Mouse (Mus musculus) heart, embryonic 15.5 days (tissue): ENCODE results near the gene Mrps30. TPM values are rescaled to one million over a fixed set of nuclear protein-coding genes. Genes with fewer than 3 reads are reported as not detected.
"Not testable (repeated sequence)": the region's sequence is repeated elsewhere in the genome, so short reads cannot be mapped to it uniquely, and the experiment has no call there.

Experiments used
- ATAC-seq: fragments of 200-750 bp; cut with Nextera tagmentation; replicated peaks from 2 replicates; pipeline ENCODE4 v1.8.0; 2017; ENCODE audit warnings: low read depth, moderate TSS enrichment; ENCODE audit not compliant: insufficient number of reproducible peaks, insufficient read depth, low FRiP score
- H3K27ac ChIP-seq: fragments of 300-500 bp; sonication (generic); 2 replicates; pipeline ENCODE4 v1.5.1; 2015; ENCODE audit warnings: mild to moderate bottlenecking, inconsistent platforms
- H3K27me3 ChIP-seq: fragments of 300-500 bp; sonication (generic); 2 replicates; pipeline ENCODE4 v1.6.1; 2015; ENCODE audit warnings: inconsistent platforms
- H3K36me3 ChIP-seq: fragments of 300-500 bp; sonication (generic); 2 replicates; pipeline ENCODE4 v1.6.1; 2015; ENCODE audit warnings: mild to moderate bottlenecking, inconsistent platforms
- H3K4me1 ChIP-seq: fragments of 300-500 bp; sonication (generic); replicated peaks from 2 replicates; pipeline ENCODE4 v1.6.1; 2015; ENCODE audit warnings: inconsistent platforms
- H3K4me2 ChIP-seq: fragments of 300-500 bp; sonication (generic); 2 replicates; pipeline ENCODE4 v1.6.1; 2015; ENCODE audit warnings: inconsistent platforms, mild to moderate bottlenecking, moderate library complexity
- H3K4me3 ChIP-seq: fragments of 300-500 bp; sonication (generic); 2 replicates; pipeline ENCODE4 v1.5.1; 2015; ENCODE audit warnings: mild to moderate bottlenecking, inconsistent platforms
- H3K9ac ChIP-seq: fragments of 300-500 bp; sonication (generic); 2 replicates; pipeline ENCODE4 v1.6.1; 2015; ENCODE audit warnings: mild to moderate bottlenecking, inconsistent platforms
- H3K9me3 ChIP-seq: fragments of 300-500 bp; sonication (generic); replicated peaks from 2 replicates; pipeline ENCODE4 v1.6.1; 2016; ENCODE audit warnings: inconsistent platforms
- WGBS: fragments of 180-500 bp; shearing (Covaris S2); methylation state at CpG from one replicate; pipeline ENCODE4 v1.1.7; 2015; ENCODE audit warnings: mixed read lengths; 5-methylcytosine and 5-hydroxymethylcytosine counted together
- polyA plus RNA-seq: library from polyadenylated mRNA; unstranded; fragments of >200 nt; fragmentation: Nextera tagmentation; extraction: Ambion mirVana; gene quantifications from 2 replicates; pipeline ENCODE4 v1.2.1, GENCODE M21; 2015

Mrps30 gene
- polyA plus RNA-seq: 28.4 and 29.7 TPM in 2 replicates

DNA sequence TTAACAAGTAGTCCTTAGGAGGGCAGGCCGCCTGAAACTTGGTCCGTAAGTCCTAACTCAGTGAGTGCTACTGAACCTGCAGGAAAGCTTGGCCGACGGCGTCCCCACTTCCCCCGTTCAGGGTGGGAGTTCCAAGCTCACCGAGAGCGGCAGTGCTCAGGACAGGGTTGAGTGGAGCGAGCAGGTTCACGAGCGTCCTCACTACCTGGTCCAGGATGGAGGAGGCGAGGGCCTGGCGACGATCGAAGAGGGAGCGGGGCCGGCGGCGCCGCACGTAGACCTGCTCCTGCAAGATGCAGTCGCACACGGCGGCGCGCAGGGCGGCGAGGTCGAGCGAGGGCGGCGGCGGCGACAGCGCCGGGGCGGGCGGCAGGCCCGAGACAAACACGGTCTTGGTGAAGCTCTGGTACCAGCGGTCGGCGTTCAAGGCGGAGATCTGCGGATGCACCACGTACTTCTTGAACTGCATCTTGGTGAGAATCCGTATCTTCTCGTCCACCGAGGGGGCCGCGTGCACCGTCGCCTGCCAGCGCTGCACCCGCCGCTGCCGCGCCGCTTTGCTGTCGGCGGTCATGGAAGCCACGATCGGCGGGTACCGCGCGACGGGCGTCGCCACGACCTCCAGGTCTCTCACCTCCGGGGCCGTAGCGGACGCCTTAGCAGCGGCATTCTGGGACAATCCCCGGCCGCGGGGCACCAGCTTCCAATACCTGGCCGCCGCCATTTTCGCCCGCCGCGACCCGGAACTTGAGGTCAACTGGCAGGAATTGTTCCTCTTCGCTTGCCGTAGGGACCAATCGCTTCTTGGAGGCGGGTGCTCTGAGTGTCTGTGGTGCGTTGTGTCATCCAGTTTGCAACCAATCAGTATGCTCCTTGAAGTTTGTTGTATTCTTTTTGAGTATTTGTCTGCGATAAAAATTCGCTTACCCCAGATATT is at the start of gene Mrps30, which contains the start of gene B430218F22Rik:
TSS of gene Mrps30 (minus strand) at position 742 of the 937 bp plus-strand sequence.
TSS of gene B430218F22Rik (plus strand) at position 120 of the 937 bp plus-strand sequence.
- Histone ChIP-seq H3K4me3 (peak within 1 kb of the TSS; percentile 85), H3K36me3 (peaks cover 30% of the 10 kb centered on the region), H3K9ac (peak within 1 kb of the TSS; percentile 88), H3K9me3 (no peaks in the 10 kb centered on the region), H3K27ac (peak within 1 kb of the TSS; percentile 81), H3K27me3 (no peaks in the 10 kb centered on the region), H3K4me2 (peak within 1 kb of the TSS; percentile 84), H3K4me1 (peaks cover 9% of the 10 kb centered on the region)
- WGBS: under 1% methylated on average over 88 of the region's 93 CpGs
- ATAC-seq: peak; percentile 94

DNA sequence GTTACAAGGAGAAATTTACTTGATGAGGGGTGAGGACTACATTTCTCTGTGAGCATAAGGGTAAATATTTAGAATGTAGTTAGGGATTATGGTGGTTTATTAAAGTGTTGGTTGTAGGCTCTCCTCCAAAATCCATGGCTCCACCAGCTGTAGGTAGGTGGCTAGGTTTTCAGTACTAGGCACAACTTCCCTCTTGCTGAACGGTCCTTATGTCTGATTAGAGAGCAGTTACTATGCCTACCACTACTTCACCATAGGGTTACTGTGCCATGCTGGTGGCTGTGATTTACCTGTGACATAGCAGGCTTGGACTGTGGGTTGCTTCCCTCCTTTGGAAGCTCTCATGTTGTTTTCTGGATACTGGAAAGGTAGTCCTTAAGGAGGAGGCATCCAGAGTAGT is 33.8 kb upstream of the Mrps30 start:
- Histone ChIP-seq H3K9ac (no peak overlapping the region), H3K27me3 (no peaks in the 10 kb centered on the region), H3K4me2 (no peak overlapping the region), H3K4me1 (no peaks in the 10 kb centered on the region), H3K9me3 (no peaks in the 10 kb centered on the region), H3K27ac (no peak overlapping the region), H3K4me3 (no peak overlapping the region), H3K36me3 (no peaks in the 10 kb centered on the region)
- WGBS: 35% methylated on average over 1 of the region's 1 CpGs
- ATAC-seq: no peak

DNA sequence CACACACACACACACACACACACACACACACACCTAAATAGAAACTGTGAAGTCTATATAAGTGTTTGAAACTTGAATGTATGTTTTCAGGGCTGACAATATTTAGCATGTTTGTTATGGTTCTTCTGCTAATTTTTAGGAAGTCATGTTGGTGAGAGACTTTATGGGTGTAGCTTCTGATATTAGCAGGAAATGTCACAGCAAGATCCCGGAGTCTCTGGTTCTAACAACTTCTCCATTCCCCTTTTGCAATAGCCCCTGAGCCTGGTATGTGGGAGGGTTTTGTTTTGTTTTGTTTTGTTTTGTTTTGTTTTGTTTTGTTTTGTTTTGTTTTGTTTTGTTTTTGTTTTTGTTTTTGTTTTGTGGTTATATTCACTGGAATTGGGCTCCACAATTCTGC is 33.4 kb upstream of the Mrps30 start:
- Histone ChIP-seq H3K27me3 (no peaks in the 10 kb centered on the region), H3K4me3 (no peak overlapping the region), H3K27ac (no peak overlapping the region), H3K36me3 (no peaks in the 10 kb centered on the region), H3K4me1 (no peaks in the 10 kb centered on the region), H3K4me2 (no peak overlapping the region), H3K9me3 (no peaks in the 10 kb centered on the region), H3K9ac (no peak overlapping the region)
- WGBS: 75% methylated on average over 1 of the region's 1 CpGs
- no peak for ATAC-seq

DNA sequence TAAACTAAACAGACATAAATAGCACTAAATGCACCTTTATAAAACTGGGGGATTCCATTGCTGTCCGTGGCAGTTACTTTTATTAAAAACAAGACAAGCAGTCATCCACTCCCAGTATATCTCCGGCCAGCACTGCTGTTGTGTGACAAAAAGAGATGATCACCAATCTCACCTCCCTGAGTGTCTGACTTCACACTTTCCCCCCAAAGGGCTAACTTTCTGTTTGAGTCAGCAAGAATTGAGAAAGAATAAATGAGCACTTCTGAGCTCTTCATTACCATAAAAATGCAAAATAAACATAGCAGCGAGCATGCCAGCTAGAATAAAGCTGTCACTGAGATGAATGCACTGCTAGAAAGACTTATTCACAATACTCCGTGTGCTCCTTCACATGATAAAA is 31.1 kb upstream of the Mrps30 start:
- H3K27me3 ChIP-seq: no peaks in the 10 kb centered on the region
- no peaks in the 10 kb centered on the region for H3K9me3 ChIP-seq
- no peak for ATAC-seq
- 52% methylated on average over 4 of the region's 4 CpGs for WGBS
- no peaks in the 10 kb centered on the region for H3K4me1 ChIP-seq
- no peak overlapping the region for H3K4me2 ChIP-seq
- no peak overlapping the region for H3K9ac ChIP-seq
- no peak overlapping the region for H3K27ac ChIP-seq
- no peaks in the 10 kb centered on the region for H3K36me3 ChIP-seq
- no peak overlapping the region for H3K4me3 ChIP-seq

DNA sequence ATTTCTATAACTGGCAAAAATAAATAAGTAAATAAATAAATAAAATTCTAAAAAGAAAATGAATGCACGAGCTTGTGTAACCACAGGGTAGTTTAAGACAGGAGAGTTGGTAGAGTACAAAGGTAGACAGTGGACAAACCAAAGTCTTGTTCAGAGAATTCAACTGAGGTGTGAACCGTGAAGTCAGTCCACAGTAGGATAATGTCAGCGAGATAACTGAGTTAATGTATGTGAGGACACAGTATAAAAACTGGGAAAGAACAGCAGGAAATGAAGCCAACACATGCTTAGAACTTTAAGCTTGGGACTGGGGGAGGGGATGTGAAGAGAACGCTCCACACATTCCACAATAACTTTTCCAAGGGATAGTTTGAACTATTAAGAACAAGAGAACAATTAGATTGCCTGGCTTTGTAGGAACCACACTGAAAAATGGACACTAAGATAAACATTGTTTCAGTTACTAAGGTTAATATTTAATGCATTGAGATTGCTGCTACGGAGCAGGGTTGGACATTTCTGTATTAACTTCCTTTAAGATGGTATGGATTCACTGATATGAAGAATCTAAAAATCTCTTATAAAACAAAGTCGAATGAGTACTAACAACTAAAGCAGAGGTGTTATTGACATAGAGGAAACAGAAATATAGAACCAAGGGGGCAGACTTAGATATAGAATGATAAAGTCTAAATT is 24.4 kb upstream of the Mrps30 start:
- Histone ChIP-seq H3K4me2 (no peak overlapping the region), H3K4me3 (no peak overlapping the region), H3K27ac (no peak overlapping the region), H3K4me1 (no peaks in the 10 kb centered on the region), H3K36me3 (no peaks in the 10 kb centered on the region), H3K27me3 (no peaks in the 10 kb centered on the region), H3K9me3 (no peaks in the 10 kb centered on the region), H3K9ac (no peak overlapping the region)
- ATAC-seq: no peak
- 66% methylated on average over 6 of the region's 6 CpGs for WGBS

DNA sequence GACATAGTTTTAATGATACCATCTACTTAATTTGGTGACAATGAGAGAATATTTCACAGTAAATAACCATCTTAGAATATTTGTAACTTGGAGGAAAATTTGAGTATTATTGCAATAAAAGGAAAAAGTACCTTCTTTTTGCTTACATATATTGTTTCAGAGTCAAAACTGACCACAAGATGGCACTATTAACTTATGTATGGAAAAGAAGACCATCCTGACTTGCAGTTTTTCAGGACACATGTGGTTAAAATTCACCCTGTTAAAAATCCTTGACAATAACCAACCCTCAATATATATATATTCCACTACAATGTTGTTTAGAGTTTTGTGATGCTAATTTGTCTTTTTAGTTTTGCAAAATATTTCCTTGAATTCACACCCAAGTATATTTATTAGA is 16.5 kb upstream of the Mrps30 start:
- ATAC-seq: no peak
- Histone ChIP-seq H3K27ac (no peak overlapping the region), H3K9me3 (no peaks in the 10 kb centered on the region), H3K4me1 (no peaks in the 10 kb centered on the region), H3K4me3 (no peak overlapping the region), H3K4me2 (no peak overlapping the region), H3K27me3 (no peaks in the 10 kb centered on the region), H3K36me3 (no peaks in the 10 kb centered on the region), H3K9ac (no peak overlapping the region)

DNA sequence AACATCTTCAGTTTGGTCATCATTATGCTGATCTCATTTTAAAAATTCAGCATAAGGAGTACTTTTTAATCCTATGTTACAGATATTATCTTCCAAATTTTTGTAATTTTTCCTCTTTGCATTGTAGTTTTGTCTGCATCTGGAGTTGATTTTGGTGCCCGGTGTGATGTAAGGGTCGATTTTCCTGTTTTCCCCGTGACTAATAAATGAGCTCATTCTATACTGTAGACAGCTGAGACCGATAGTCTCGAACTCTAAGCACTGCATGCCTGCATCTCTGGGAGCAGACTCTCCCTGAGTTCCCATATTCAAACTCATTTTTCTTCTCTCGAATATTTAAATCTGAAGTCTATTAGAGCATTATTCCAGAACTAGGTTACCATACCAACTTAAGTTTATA is 13.3 kb upstream of the Mrps30 start:
- no peaks in the 10 kb centered on the region for H3K9me3 ChIP-seq
- ATAC-seq: no peak
- no peak overlapping the region for H3K27ac ChIP-seq
- H3K4me3 ChIP-seq: no peak overlapping the region
- no peak overlapping the region for H3K4me2 ChIP-seq
- no peaks in the 10 kb centered on the region for H3K4me1 ChIP-seq
- H3K36me3 ChIP-seq: no peaks in the 10 kb centered on the region
- WGBS: 66% methylated on average over 6 of the region's 6 CpGs
- H3K9ac ChIP-seq: no peak overlapping the region
- no peaks in the 10 kb centered on the region for H3K27me3 ChIP-seq

DNA sequence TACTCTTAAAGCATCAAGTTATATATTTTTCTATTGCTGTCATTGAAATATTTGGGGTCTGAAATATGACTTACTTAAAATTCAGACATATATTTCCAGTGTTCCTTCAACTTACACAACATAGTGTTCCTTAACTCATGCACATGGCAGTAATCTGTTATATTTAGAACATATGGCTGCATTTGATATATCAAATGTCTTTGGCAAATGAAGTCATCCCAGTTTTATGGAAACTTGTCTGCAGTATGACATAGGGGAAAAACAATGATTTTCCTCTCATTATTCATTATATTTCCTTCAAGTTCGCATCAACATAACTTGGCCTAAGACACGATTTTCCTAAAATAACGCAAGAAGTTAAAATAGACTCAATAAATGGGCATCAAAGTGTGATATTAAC is 8.8 kb upstream of the Mrps30 start:
- Histone ChIP-seq H3K27me3 (no peaks in the 10 kb centered on the region), H3K9ac (no peak overlapping the region), H3K27ac (no peak overlapping the region), H3K4me3 (no peak overlapping the region), H3K9me3 (no peaks in the 10 kb centered on the region), H3K36me3 (no peaks in the 10 kb centered on the region), H3K4me1 (no peaks in the 10 kb centered on the region), H3K4me2 (no peak overlapping the region)
- no peak for ATAC-seq
- 69% methylated on average over 3 of the region's 3 CpGs for WGBS

DNA sequence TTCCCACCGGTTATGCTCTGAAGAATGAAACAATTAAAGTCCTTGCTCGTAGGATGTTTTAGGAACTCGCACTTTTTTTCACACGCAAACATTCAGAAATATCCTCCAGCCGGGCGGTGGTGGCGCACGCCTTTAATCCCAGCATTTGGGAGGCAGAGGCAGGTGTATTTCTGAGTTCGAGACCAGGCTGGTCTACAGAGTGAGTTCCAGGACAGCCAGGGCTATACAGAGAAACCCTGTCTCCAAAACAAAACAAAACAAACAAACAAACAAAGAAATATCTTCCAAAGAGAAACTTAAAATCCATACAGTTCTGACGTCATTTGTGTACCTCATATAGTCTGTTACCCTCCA is 373 bp upstream of the Mrps30 start:
- H3K4me1 ChIP-seq, H3K9ac ChIP-seq, ATAC-seq, H3K9me3 ChIP-seq, H3K27me3 ChIP-seq: not testable (repeated sequence)
- Histone ChIP-seq H3K36me3 (peaks cover 24% of the 10 kb centered on the region), H3K4me2 (peak overlapping the region; percentile 60), H3K4me3 (peak overlapping the region; percentile 85), H3K27ac (peak overlapping the region; percentile 50; the same call in 1 of the 2 replicates)
- WGBS: 8% methylated on average over 10 of the region's 10 CpGs

DNA sequence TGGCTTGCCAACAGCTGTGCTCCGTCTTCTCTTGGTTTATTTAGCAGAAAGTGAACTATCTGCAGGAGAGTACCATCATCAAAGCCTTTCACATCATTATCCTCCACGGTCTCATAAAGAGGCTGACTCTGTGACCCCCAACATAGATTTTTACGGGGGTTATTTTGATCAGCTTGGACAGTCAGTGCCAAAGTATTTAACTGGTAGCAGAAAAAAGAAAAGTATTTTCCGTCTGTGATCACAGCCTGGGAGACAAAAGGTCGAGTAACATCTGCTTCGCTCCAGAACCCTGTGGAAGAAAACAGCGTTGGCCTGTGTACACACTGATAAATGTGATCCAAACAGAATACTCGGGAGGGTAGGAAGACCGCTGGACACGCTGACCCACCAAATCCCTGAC is 6.7 kb downstream of the Mrps30 start:
- ATAC-seq: no peak
- Histone ChIP-seq H3K9ac (no peak overlapping the region), H3K36me3 (peaks cover 52% of the 10 kb centered on the region), H3K27me3 (no peaks in the 10 kb centered on the region), H3K27ac (no peak overlapping the region), H3K4me2 (no peak overlapping the region), H3K9me3 (no peaks in the 10 kb centered on the region), H3K4me3 (no peak overlapping the region), H3K4me1 (no peaks in the 10 kb centered on the region)
- WGBS: 61% methylated on average over 10 of the region's 10 CpGs

DNA sequence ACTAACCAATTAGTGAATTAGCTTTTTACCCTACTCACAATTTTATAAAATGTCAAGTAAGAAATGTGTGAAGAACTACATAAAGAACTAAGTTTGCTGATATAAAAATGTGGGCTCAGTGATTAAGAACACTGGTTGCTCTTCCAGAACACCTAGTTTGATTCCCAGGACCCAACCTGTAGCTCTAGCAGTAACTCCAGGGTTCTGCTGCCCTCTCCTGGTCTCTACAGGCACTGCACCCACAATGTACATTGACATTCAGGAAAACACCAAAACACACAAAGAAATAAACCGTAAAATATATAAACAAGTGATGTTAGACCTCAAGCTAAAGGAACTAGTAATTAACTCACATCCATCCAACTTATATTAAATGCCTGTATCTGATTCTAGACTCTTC is 7.9 kb downstream of the Mrps30 start:
- WGBS: 79% methylated on average over 1 of the region's 1 CpGs
- Histone ChIP-seq H3K27me3 (no peaks in the 10 kb centered on the region), H3K9ac (no peak overlapping the region), H3K36me3 (peaks cover 45% of the 10 kb centered on the region), H3K27ac (no peak overlapping the region), H3K4me3 (no peak overlapping the region), H3K9me3 (no peaks in the 10 kb centered on the region), H3K4me1 (no peaks in the 10 kb centered on the region), H3K4me2 (no peak overlapping the region)
- no peak for ATAC-seq
